Comparison of ENCODE assay signal across 9 mouse cellular contexts in genomic region chr14:57707100-57707893, GRCm38 (mm10). TPM values are rescaled to one million over a fixed set of nuclear protein-coding genes. Genes with fewer than 3 reads are reported as not detected.
DNase-seq lines count a peak whose midpoint lies in the region; ATAC-seq and TF ChIP-seq lines count a peak whose summit lies in the region.
"Had no signal": no experiment of that assay in that cellular context is flagged by ENCODE, and none has a peak within 500 bp of the region (broad histone marks: within the 10 kb centered on the region; RNA-seq: fewer than 3 reads in every experiment).

No protein-coding gene starts in this region.

- ATAC-seq in embryonic facial prominence, embryonic 14.5 days (ENCODE audit: low read depth) = peak; percentile 54; the same call in 1 of the 2 replicates
- peak; percentile 33; the same call in 1 of the 2 replicates for ATAC-seq in heart, postnatal 0 days (ENCODE audit: insufficient read depth, low read depth)
- no peak for ATAC-seq in limb, embryonic 13.5 days (ENCODE audit: low FRiP score, low read depth)
- ATAC-seq in granulocyte monocyte progenitor cell, adult 5-6 weeks (replicated peaks; ENCODE audit: poor library complexity, severe bottlenecking) = no peak

- TF ChIP-seq EP300 in heart, postnatal 0 days (IDR thresholded peaks at IDR 0.05; ENCODE audit: low read depth) = no peak

- H3K36me3 ChIP-seq in embryonic facial prominence, embryonic 14.5 days (ENCODE audit: control insufficient read depth, insufficient read depth, low read length) = peaks cover 16% of the 10 kb centered on the region; the same call in 1 of the 2 replicates
- peaks cover 26% of the 10 kb centered on the region for H3K36me3 ChIP-seq in heart, postnatal 0 days (replicated peaks; ENCODE audit: control insufficient read depth, insufficient read depth, low read length)
- peaks cover 50% of the 10 kb centered on the region for H3K36me3 ChIP-seq in limb, embryonic 13.5 days

- peak; percentile 23 for DNase-seq in right cerebral cortex, postnatal 4 days
- DNase-seq in right cerebral cortex, postnatal 36 days (ENCODE audit: low spot score in 2 of 2) = no peak
- DNase-seq in embryonic facial prominence, embryonic 14.5 days (ENCODE audit: low spot score) = peak; percentile 64
- DNase-seq in heart, postnatal 0 days (ENCODE audit: low spot score) = peak; percentile 28
- peak; percentile 24 for DNase-seq in neural tube, embryonic 10.5 days (ENCODE audit: extremely low spot score, low spot score)
- no peak for DNase-seq in spleen, adult 12 weeks (ENCODE audit: low spot score)

- no peak overlapping the region for H3K4me3 ChIP-seq in embryonic facial prominence, embryonic 14.5 days (ENCODE audit: low read depth, low read length)
- H3K4me3 ChIP-seq in heart, postnatal 0 days (ENCODE audit: low read depth, low read length) = no peak overlapping the region
- no peak overlapping the region for H3K4me3 ChIP-seq in limb, embryonic 13.5 days

- no peaks in the 10 kb centered on the region for H3K27me3 ChIP-seq in embryonic facial prominence, embryonic 14.5 days (replicated peaks; ENCODE audit: control insufficient read depth, insufficient read depth, low read length)
- no peaks in the 10 kb centered on the region for H3K27me3 ChIP-seq in heart, postnatal 0 days (ENCODE audit: control insufficient read depth, insufficient read depth, low read length)
- H3K27me3 ChIP-seq in limb, embryonic 13.5 days = no peaks in the 10 kb centered on the region

- no peak overlapping the region for H3K4me2 ChIP-seq in embryonic facial prominence, embryonic 14.5 days (ENCODE audit: low read depth, low read length)
- peak overlapping the region; percentile 24; the same call in 1 of the 2 replicates for H3K4me2 ChIP-seq in heart, postnatal 0 days (ENCODE audit: low read depth, low read length)
- no peak overlapping the region for H3K4me2 ChIP-seq in limb, embryonic 13.5 days (replicated peaks)

- peak overlapping the region; percentile 72 for H3K27ac ChIP-seq in embryonic facial prominence, embryonic 14.5 days (replicated peaks; ENCODE audit: low read depth, low read length)
- H3K27ac ChIP-seq in heart, postnatal 0 days (ENCODE audit: low read depth) = peak overlapping the region; percentile 86
- peak overlapping the region; percentile 52 for H3K27ac ChIP-seq in limb, embryonic 13.5 days
- H3K27ac ChIP-seq: liver, embryonic 14.5 days had no signal

- peaks cover 13% of the 10 kb centered on the region; the same call in 1 of the 2 replicates for H3K4me1 ChIP-seq in embryonic facial prominence, embryonic 14.5 days (ENCODE audit: control insufficient read depth, insufficient read depth, low read length)
- H3K4me1 ChIP-seq in heart, postnatal 0 days (ENCODE audit: control insufficient read depth, insufficient read depth) = peaks cover 36% of the 10 kb centered on the region
- peaks cover 14% of the 10 kb centered on the region for H3K4me1 ChIP-seq in limb, embryonic 13.5 days

- WGBS in embryonic facial prominence, embryonic 14.5 days = 32% methylated on average over 15 of the region's 18 CpGs
- WGBS in heart, postnatal 0 days = 53% methylated on average over 18 of the region's 18 CpGs
- 63% methylated on average over 18 of the region's 18 CpGs for WGBS in limb, embryonic 13.5 days

- H3K9me3 ChIP-seq in embryonic facial prominence, embryonic 14.5 days (ENCODE audit: control insufficient read depth, low read length) = no peaks in the 10 kb centered on the region
- no peaks in the 10 kb centered on the region for H3K9me3 ChIP-seq in heart, postnatal 0 days (replicated peaks; ENCODE audit: control insufficient read depth, low read length)
- H3K9me3 ChIP-seq in limb, embryonic 13.5 days = no peaks in the 10 kb centered on the region

- no peak for TF ChIP-seq CTCF in heart, postnatal 0 days (IDR thresholded peaks at IDR 0.05; ENCODE audit: low read depth)

- peak overlapping the region; percentile 47; the same call in 1 of the 2 replicates for H3K9ac ChIP-seq in embryonic facial prominence, embryonic 14.5 days (ENCODE audit: low read depth, low read length)
- no peak overlapping the region for H3K9ac ChIP-seq in heart, postnatal 0 days (replicated peaks; ENCODE audit: low read depth, low read length)
- H3K9ac ChIP-seq in limb, embryonic 13.5 days = no peak overlapping the region
- H3K9ac ChIP-seq: liver, embryonic 14.5 days had no signal

RNA-seq across cellular contexts. Expression of gene Gm49361, which starts 38.6 kb away (rescaled TPM):
- not detected in 2 replicates for polyA plus RNA-seq in embryonic facial prominence, embryonic 14.5 days (2014; fragmentation: Nextera tagmentation; extraction: Ambion mirVana)
- not detected in 2 replicates for total RNA-seq in heart, postnatal 0 days (2014; rRNA removed; ENCODE audit: low replicate concordance)
- polyA plus RNA-seq in heart, postnatal 0 days (2015; fragmentation: Nextera tagmentation; extraction: Ambion mirVana) = not detected in 2 replicates
- not detected in 2 replicates for polyA plus RNA-seq in limb, embryonic 13.5 days (2015; fragmentation: Nextera tagmentation; extraction: Ambion mirVana)
- not detected in 2 replicates for total RNA-seq in granulocyte monocyte progenitor cell, adult 5-6 weeks (2014; fragmentation: Nextera tagmentation)
- total RNA-seq in granulocyte monocyte progenitor cell, adult 5-6 weeks (2017) = not detected in 2 replicates
- polyA plus RNA-seq: liver, embryonic 14.5 days had no signal

RNA-seq across cellular contexts. Expression of gene Xpo4, which starts 42.1 kb away (rescaled TPM):
- polyA plus RNA-seq in embryonic facial prominence, embryonic 14.5 days (2014; fragmentation: Nextera tagmentation; extraction: Ambion mirVana) = 23.0 and 26.5 TPM in 2 replicates
- 10.9 and 26.0 TPM in 2 replicates for total RNA-seq in heart, postnatal 0 days (2014; rRNA removed; ENCODE audit: low replicate concordance)
- 5.1 and 6.5 TPM in 2 replicates for polyA plus RNA-seq in heart, postnatal 0 days (2015; fragmentation: Nextera tagmentation; extraction: Ambion mirVana)
- 26.4 and 28.2 TPM in 2 replicates for polyA plus RNA-seq in limb, embryonic 13.5 days (2015; fragmentation: Nextera tagmentation; extraction: Ambion mirVana)
- total RNA-seq in granulocyte monocyte progenitor cell, adult 5-6 weeks (2014; fragmentation: Nextera tagmentation) = 23.6 and 30.4 TPM in 2 replicates
- 39.3 and 41.7 TPM in 2 replicates for total RNA-seq in granulocyte monocyte progenitor cell, adult 5-6 weeks (2017)

RNA-seq across cellular contexts. Expression of gene Lats2, which starts 50.9 kb away (rescaled TPM):
- 22.7 and 23.9 TPM in 2 replicates for polyA plus RNA-seq in embryonic facial prominence, embryonic 14.5 days (2014; fragmentation: Nextera tagmentation; extraction: Ambion mirVana)
- 43.7 and 68.4 TPM in 2 replicates for total RNA-seq in heart, postnatal 0 days (2014; rRNA removed; ENCODE audit: low replicate concordance)
- polyA plus RNA-seq in heart, postnatal 0 days (2015; fragmentation: Nextera tagmentation; extraction: Ambion mirVana) = 16.0 and 17.2 TPM in 2 replicates
- polyA plus RNA-seq in limb, embryonic 13.5 days (2015; fragmentation: Nextera tagmentation; extraction: Ambion mirVana) = 27.6 and 29.4 TPM in 2 replicates
- 14.3 and 22.9 TPM in 2 replicates for total RNA-seq in granulocyte monocyte progenitor cell, adult 5-6 weeks (2014; fragmentation: Nextera tagmentation)
- 10.3 TPM in 2 replicates for total RNA-seq in granulocyte monocyte progenitor cell, adult 5-6 weeks (2017)

Comparison
In these comparisons a context has a peak if more than half of its experiments do, and no peak if none do; other contexts are left out.
1. DNase-seq: peak in right cerebral cortex, postnatal 4 days (single experiment), embryonic facial prominence, embryonic 14.5 days (single experiment), heart, postnatal 0 days (single experiment) and neural tube, embryonic 10.5 days (single experiment); none in right cerebral cortex, postnatal 36 days (0 of 2) and spleen, adult 12 weeks (single experiment).
2. ATAC-seq: peak in embryonic facial prominence, embryonic 14.5 days (single experiment) and heart, postnatal 0 days (single experiment); none in limb, embryonic 13.5 days (single experiment) and granulocyte monocyte progenitor cell, adult 5-6 weeks (single experiment).
3. Peak in every context shown above with its lines, with median percentiles within 50 percentile points of each other: H3K27ac ChIP-seq.